Mouse (Mus musculus): Measurements from ENCODE around the gene Olfr91.

Olfr91 gene

DNA sequence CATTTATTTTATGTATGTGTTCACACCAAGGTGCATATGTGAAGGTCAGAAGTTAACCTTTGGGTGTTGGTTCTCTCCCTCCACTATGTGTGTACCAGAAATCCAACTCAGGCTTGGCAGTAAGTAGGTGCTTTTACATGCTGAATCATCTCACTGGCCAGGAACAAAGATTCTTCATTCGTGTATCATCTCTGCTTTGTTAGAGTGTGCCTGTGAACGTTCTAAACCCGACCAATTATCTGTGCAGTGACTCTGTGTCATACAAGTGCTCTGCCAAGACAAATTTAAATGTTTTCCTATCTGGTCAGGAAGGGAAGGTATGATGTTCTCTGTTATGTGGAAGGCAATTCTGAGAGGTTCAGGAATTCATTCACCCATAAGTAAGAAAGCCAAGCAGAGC is 36.6 kb downstream of the Olfr91 start:
- DNase-seq = no peak

DNA sequence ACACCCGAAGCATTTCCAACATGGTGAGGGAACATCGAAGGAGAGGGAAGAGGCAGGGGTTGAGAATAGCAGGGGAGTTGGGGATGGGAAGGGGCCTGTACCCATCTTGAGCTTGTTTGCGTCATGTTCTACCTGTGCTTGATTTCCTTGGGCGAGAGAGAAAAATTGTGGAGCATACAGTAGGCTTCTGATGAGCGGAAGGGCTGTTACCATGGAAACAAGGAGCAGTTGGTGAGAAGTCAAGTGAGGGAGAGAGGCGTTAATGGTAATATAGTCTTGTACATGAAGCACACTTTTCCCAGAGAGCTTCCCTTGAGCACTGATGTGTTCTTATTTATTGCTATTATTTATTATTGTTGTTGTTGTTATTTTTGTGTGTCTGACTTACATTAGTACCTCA is 41.1 kb downstream of the Olfr91 start:
- no peak for DNase-seq

DNA sequence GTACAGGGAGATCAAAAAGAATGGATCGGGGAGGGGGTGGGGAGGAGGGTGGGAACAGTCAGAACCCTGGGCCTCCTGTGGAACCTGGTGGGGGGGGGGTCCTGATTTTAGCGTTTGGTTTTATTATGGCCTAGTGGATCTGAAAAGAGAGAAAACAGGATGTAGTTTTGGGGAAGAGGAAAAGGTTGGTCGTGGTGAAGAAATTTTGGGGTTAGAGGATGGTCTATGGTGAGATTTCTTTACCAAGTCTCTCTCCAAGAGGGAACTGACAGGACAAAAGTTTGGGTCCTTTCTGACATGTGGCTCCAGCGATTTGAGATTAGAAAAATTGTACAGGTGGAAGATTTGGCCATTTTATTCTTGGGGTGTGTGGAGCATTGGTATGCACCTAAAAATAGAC is 46.3 kb downstream of the Olfr91 start:
- no peak for DNase-seq

- DNase-seq = peak; percentile 10
Observed at GRCm38 (mm10) chr17:37050876-37051275, 47.2 kb downstream of the Olfr91 start.

DNA sequence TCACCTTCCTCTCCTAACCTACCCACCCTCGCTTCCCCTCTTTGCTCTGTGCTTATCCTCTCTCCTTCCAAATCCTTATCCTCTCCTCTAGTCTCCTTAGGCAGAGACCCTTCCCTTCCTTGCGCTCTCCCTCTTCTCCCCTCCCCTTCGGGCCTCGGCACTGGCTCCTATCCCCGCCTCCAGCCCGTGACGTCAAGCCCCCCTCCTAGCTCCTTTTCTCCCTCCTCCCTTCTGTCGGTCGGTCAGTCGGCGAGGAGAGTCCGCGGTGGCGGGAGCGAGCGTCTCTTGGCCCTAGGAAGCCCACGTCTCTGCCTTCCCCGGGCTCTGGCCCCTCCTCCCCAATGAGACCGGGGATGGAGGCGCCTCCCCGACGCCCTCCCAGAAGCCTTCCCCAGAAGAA is 47.7 kb downstream of the Olfr91 start:
- DNase-seq = peak; percentile 64

DNA sequence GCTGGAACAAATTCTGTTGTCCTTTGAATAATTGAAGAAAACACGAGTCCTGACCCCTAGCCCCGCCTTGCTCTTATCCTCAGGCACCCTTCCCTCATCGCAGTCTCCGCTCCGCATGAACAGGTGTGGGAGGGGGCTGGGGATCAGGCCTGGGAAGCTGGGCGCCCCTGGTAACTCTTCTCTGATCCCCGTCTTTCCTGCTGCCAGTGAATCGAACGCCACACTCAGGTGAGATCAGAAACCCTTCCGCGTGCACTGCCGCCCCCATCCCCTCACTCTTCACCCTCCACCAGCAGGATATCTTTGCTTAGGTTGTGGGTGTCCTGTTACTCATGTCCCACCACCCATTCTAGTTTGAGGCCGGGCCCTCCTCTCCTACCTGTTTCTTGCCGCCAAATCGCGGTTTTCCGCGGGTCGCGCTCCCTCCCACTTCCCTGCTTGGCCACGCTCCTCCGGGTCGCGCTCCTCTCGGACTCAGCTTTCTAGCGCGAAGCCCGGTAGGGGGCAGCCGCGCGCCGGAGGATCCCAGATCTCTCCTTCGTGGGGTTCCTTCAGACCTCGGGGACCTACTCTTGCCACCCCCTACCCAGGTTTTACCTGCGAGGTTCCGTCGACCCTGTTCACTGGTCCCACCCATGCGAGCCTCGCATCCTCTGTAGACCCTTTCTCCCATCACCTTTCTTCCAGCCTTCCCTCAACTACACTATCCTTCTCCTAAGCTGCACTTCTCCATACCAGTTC is 48.3 kb downstream of the Olfr91 start:
- DNase-seq = peak; percentile 46

GRCm38 (mm10) chr17:37048383-37048782 is 49.7 kb downstream of the Olfr91 start:
- DNase-seq = no peak

GRCm38 (mm10) chr17:37047981-37048380 is 50.1 kb downstream of the Olfr91 start:
- DNase-seq = no peak

DNA sequence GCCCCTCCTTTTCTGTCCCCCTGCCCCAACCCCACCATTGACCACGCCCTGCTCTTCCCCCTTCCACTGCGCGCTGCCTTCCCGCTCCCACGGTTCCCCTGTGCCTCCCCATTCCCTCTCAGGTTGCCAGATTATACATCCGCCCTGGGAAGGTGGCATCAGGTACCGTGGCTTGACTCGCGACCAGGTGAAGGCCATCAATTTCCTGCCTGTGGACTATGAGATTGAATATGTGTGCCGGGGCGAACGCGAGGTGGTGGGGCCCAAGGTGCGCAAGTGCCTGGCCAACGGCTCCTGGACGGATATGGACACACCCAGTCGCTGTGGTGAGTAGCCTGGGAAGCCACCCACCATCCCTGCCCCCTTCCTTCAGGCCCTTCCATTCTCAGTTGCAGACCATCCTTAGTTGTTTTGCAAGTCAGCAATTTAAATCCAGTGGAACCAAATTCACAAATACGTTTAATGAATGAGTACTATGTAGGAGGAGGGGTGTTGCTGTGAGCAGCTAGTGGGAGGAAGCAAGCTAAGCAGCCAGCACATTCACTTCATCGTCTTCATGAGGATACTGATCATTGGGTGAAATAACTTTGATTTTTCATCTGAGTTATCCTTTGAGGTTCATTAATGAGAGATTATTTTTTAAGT is 50.6 kb downstream of the Olfr91 start:
- DNase-seq = no peak

- peak; percentile 41 for DNase-seq
Observed at GRCm38 (mm10) chr17:37046312-37047112, 51.6 kb downstream of the Olfr91 start.

- peak; percentile 68 for DNase-seq
Observed at GRCm38 (mm10) chr17:37045611-37046311, 52.3 kb downstream of the Olfr91 start, which contains the start of gene Gabbr1. Gene Gabbr1, plus strand, starts transcription at chr17:37045966.

DNA sequence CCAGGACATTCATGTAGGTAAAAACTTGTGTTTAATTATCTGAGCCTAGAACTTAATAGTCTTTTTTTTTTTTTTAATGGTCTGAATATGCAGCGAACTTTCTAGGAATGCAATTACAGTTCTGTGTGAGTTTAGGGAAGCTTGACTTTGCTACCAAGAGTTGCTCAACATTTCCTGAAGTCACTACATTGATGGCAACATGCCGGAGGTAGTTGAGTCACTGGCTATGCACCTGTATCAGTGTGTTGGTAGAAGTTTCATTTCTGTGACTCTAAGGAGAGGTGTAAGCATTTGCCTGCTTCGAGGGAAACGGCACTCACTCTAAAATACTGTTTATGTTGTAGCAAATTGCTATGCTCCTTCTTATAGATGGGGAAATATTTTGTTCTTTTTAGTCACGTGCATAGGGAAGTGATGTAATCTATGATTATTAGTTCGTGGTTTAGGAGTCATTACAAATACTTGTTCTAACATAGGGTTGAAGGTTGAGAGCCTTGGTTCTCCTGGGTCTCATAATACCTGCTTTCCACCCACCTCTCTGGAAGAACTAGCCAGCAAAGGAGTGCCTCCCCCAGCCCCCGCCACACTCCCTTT is 53.3 kb downstream of the Olfr91 start:
- DNase-seq = no peak
